Mouse (Mus musculus) stomach, embryonic 14.5 days (tissue): ENCODE data around the gene Psmc3. TPM values are rescaled to one million over a fixed set of nuclear protein-coding genes. Genes with fewer than 3 reads are reported as not detected.

Experiments
- ATAC-seq: fragments of 200-750 bp; cut with Nextera tagmentation; 2 replicates; pipeline ENCODE4 v1.8.0; 2017; ENCODE audit warnings: low read depth, moderate TSS enrichment; ENCODE audit not compliant: insufficient number of reproducible peaks, insufficient read depth, low FRiP score
- H3K27ac ChIP-seq: fragments of 300-500 bp; sonication (generic); 2 replicates; pipeline ENCODE4 v1.5.1; 2014; ENCODE audit warnings: mild to moderate bottlenecking, low read length, moderate library complexity, mixed read lengths
- H3K27me3 ChIP-seq: fragments of 300-500 bp; sonication (generic); 2 replicates; pipeline ENCODE4 v1.6.1; 2014; ENCODE audit warnings: low read length, control low read depth, mixed read lengths; ENCODE audit not compliant: control insufficient read depth, insufficient read depth
- H3K36me3 ChIP-seq: fragments of 300-500 bp; sonication (generic); 2 replicates; pipeline ENCODE4 v1.6.1; 2014; ENCODE audit warnings: mild to moderate bottlenecking, control low read depth, low read length, moderate library complexity, mixed read lengths; ENCODE audit not compliant: control insufficient read depth, insufficient read depth
- H3K4me1 ChIP-seq: fragments of 300-500 bp; sonication (generic); 2 replicates; pipeline ENCODE4 v1.6.1; 2014; ENCODE audit warnings: low read length, control low read depth, mixed read lengths; ENCODE audit not compliant: control insufficient read depth, insufficient read depth
- H3K4me2 ChIP-seq: fragments of 300-500 bp; sonication (generic); replicated peaks from 2 replicates; pipeline ENCODE4 v1.6.1; 2014; ENCODE audit warnings: low read depth, low read length, control low read depth
- H3K4me3 ChIP-seq: fragments of 300-500 bp; sonication (generic); 2 replicates; pipeline ENCODE4 v1.5.1; 2014; ENCODE audit warnings: low read depth, low read length, control low read depth
- H3K9ac ChIP-seq: fragments of 300-500 bp; sonication (generic); replicated peaks from 2 replicates; pipeline ENCODE4 v1.6.1; 2014; ENCODE audit warnings: low read depth, mild to moderate bottlenecking, control low read depth, low read length, moderate library complexity, mixed read lengths
- H3K9me3 ChIP-seq: fragments of 300-500 bp; sonication (generic); 2 replicates; pipeline ENCODE4 v1.6.1; 2016; ENCODE audit warnings: low read depth, low read length, control low read depth; ENCODE audit not compliant: control insufficient read depth
- WGBS: fragments of 180-500 bp; shearing (Covaris S2); extraction: QIAGEN DNeasy Blood & Tissue Kit; methylation state at CpG from one replicate; pipeline ENCODE4 v1.1.7; 2014; 5-methylcytosine and 5-hydroxymethylcytosine counted together
- polyA plus RNA-seq: library from polyadenylated mRNA; unstranded; fragments of >200 nt; fragmentation: Nextera tagmentation; extraction: Ambion mirVana; gene quantifications from 2 replicates; pipeline ENCODE4 v1.2.1, GENCODE M21; 2014

The Psmc3 gene
- polyA plus RNA-seq, 1 experiment from 2014 or later, result 313 TPM

DNA sequence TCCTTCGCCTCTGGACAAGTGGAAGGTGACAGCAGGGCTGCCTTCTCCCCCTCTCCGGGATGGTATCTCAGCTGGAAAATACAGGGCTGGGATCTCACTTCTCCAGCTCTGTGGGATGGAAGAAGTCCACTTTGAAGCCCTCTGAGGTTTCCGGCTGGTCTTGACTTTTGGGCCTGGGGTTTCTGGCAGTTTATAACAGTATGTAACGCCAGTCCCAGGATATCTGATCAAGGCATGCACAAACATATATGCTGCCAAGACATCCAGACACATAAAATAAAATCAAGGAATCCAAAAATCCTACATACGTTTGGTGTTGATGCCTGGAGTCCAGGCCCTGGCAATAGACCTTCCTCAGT, 25.2 kb downstream of the Psmc3 start:
- no peak for ATAC-seq
- H3K9ac ChIP-seq, result peak overlapping the region; percentile 64

DNA sequence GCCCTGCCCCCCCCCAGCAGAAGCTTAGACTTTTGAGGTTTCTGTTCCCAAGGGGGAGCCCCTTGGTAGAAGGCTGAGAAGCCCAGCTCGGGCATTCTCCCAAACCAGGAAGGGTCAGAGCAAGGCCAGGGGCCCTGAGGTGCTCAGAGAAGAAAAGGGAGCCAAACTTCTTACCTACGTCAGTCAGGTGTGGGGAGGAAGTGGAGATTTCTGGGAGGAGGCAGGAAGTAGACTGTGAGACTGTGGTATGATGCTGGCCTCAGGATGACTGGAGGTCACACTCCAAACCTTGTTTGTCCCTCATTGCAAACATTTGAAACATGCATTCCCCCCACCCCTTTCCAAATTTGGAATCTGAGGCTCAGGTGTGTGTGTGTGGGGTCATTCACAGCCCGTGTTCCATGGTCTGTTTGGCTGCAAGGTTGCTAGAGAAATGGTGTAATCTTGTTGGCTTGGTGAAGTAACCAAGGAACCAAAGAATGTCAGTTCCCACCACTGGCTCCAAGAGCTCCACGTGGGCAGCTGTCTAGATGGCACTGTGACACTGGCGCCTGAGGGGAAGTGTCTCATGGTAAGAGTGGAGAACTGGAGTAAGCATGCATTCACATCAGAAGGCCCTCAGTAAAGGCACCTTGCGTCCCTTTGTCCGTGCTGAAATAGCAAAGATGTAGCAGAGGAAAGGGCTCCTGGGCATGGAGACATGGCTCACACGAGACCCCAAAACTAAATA, 27.1 kb downstream of the Psmc3 start:
- Histone ChIP-seq H3K27ac (no peak overlapping the region), H3K9ac (no peak overlapping the region), H3K4me1 (no peaks in the 10 kb centered on the region), H3K36me3 (no peaks in the 10 kb centered on the region), H3K27me3 (no peaks in the 10 kb centered on the region), H3K4me3 (no peak overlapping the region), H3K9me3 (no peaks in the 10 kb centered on the region), H3K4me2 (no peak overlapping the region)
- no peak for ATAC-seq
- 77% methylated on average over 8 of the region's 8 CpGs for WGBS

More for the DNA sequence above, 25.2 kb downstream of the Psmc3 start:
- H3K27me3 ChIP-seq, result no peaks in the 10 kb centered on the region
- no peaks in the 10 kb centered on the region for H3K36me3 ChIP-seq
- H3K4me3 ChIP-seq, result peak overlapping the region; percentile 50
- peak overlapping the region; percentile 90 for H3K4me2 ChIP-seq
- WGBS, result 26% methylated on average over 5 of the region's 5 CpGs
- no peak overlapping the region for H3K27ac ChIP-seq
- no peaks in the 10 kb centered on the region for H3K9me3 ChIP-seq
- H3K4me1 ChIP-seq, result no peaks in the 10 kb centered on the region

GRCm38 (mm10) chr2:91081775-91082695, 28.2 kb downstream of the Psmc3 start, which contains the start of gene Spi1:
TSS of gene Spi1 (plus strand) at chr2:91082390.
- no peaks in the 10 kb centered on the region for H3K9me3 ChIP-seq
- H3K4me3 ChIP-seq, result no peak within 1 kb of the TSS
- no peaks in the 10 kb centered on the region for H3K27me3 ChIP-seq

GRCm38 (mm10) chr2:91082844-91083243, 29.0 kb downstream of the Psmc3 start:
- no peak for ATAC-seq

More at GRCm38 (mm10) chr2:91081775-91082695, 28.2 kb downstream of the Psmc3 start, which contains the start of gene Spi1:
- Histone ChIP-seq H3K4me2 (no peak within 1 kb of the TSS), H3K4me1 (no peaks in the 10 kb centered on the region), H3K9ac (no peak within 1 kb of the TSS), H3K27ac (no peak within 1 kb of the TSS), H3K36me3 (no peaks in the 10 kb centered on the region)
- 75% methylated on average over 13 of the region's 13 CpGs for WGBS
- ATAC-seq, result no peak

GRCm38 (mm10) chr2:91083366-91083940, 29.6 kb downstream of the Psmc3 start:
- Histone ChIP-seq H3K27me3 (no peaks in the 10 kb centered on the region), H3K4me2 (no peak overlapping the region), H3K9me3 (no peaks in the 10 kb centered on the region), H3K4me3 (no peak overlapping the region), H3K36me3 (no peaks in the 10 kb centered on the region), H3K4me1 (no peaks in the 10 kb centered on the region), H3K27ac (0 out of 2 replicates have a peak overlapping the region, but pooled peaks have one; percentile 7), H3K9ac (no peak overlapping the region)
- ATAC-seq, result no peak
- WGBS, result 60% methylated on average over 1 of the region's 1 CpGs

More at GRCm38 (mm10) chr2:91082844-91083243, 29.0 kb downstream of the Psmc3 start:
- H3K4me1 ChIP-seq, result no peaks in the 10 kb centered on the region
- H3K9me3 ChIP-seq, result no peaks in the 10 kb centered on the region
- H3K4me2 ChIP-seq, result no peak overlapping the region
- no peak overlapping the region for H3K9ac ChIP-seq
- H3K4me3 ChIP-seq, result no peak overlapping the region
- no peaks in the 10 kb centered on the region for H3K36me3 ChIP-seq
- H3K27ac ChIP-seq, result no peak overlapping the region
- WGBS, result 67% methylated on average over 11 of the region's 11 CpGs
- H3K27me3 ChIP-seq, result no peaks in the 10 kb centered on the region

GRCm38 (mm10) chr2:91084179-91084820, 30.5 kb downstream of the Psmc3 start:
- Histone ChIP-seq H3K27me3 (no peaks in the 10 kb centered on the region), H3K4me1 (no peaks in the 10 kb centered on the region), H3K4me2 (no peak overlapping the region), H3K4me3 (no peak overlapping the region), H3K9ac (no peak overlapping the region), H3K27ac (no peak overlapping the region), H3K9me3 (no peaks in the 10 kb centered on the region), H3K36me3 (no peaks in the 10 kb centered on the region)
- no peak for ATAC-seq
- 80% methylated on average over 15 of the region's 15 CpGs for WGBS

DNA sequence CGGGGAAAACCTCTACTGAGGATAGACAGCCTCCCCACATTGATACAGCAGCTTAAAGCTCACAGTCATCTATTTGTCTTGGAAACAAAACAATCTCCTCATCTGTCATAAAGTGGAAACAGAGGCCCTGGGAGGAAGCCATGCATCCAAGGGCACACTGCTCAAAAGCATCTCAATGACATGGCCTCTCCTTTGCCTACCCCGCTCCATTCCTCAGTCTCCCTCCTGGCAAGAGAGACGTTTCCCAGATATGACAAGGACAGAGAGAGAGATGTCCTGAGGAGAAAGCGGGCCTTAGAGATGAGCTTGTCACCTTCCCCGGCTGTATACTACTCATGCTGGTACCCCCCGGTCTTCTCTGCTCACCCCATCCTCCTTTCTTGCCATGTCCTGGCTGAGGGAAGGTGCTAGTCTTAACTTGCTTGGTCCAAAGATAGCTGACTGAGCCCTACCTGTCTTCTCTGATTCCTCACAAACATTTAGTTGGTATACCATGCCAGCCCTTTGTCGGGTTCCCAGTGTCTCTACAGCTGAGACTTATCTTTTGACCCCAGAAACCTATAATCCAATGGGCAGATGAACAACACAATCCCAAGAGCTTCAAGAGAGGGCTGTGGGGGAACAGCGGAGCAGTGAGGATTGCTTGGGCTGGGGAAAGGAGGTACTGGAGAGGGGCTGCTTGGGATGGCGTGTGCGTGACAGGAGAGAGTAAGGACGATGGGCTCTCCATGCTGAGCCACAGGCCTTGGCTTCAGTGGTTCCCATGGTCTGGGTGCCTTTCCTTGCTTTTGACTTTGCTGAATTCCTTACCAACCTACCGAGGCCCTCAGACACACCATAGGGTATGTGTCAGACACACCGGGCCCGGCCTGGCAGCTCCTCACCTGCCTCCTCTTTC, 31.9 kb downstream of the Psmc3 start:
- Histone ChIP-seq H3K4me3 (no peak overlapping the region), H3K9me3 (no peaks in the 10 kb centered on the region), H3K4me2 (no peak overlapping the region), H3K36me3 (no peaks in the 10 kb centered on the region), H3K9ac (no peak overlapping the region), H3K4me1 (no peaks in the 10 kb centered on the region), H3K27ac (no peak overlapping the region), H3K27me3 (no peaks in the 10 kb centered on the region)
- 86% methylated on average over 14 of the region's 14 CpGs for WGBS
- no peak for ATAC-seq
